Mouse (Mus musculus) kidney, postnatal 0 days (tissue): ENCODE results near the gene Bcar1. TPM values are rescaled to one million over a fixed set of nuclear protein-coding genes. Genes with fewer than 3 reads are reported as not detected.

Experiments used
- ATAC-seq: fragments of 200-750 bp; cut with Nextera tagmentation; replicated peaks from 2 replicates; pipeline ENCODE4 v1.8.0; 2017; ENCODE audit warnings: low read depth, moderate number of reproducible peaks, moderate TSS enrichment, moderate library complexity; ENCODE audit not compliant: low FRiP score
- DNase-seq: peaks from one replicate; pipeline ENCODE4 v3.0.0-alpha.2; 2016; ENCODE audit warnings: low spot score
- H3K27ac ChIP-seq: fragments of 300-500 bp; sonication (generic); 2 replicates; pipeline ENCODE4 v1.5.1; 2014; ENCODE audit warnings: mild to moderate bottlenecking
- H3K27me3 ChIP-seq: fragments of 300-500 bp; sonication (generic); 2 replicates; pipeline ENCODE4 v1.6.1; 2014; ENCODE audit warnings: low read length, mixed read lengths; ENCODE audit not compliant: insufficient read depth
- H3K36me3 ChIP-seq: fragments of 300-500 bp; sonication (generic); 2 replicates; pipeline ENCODE4 v1.6.1; 2014; ENCODE audit warnings: low read length, mixed read lengths; ENCODE audit not compliant: insufficient read depth
- H3K4me1 ChIP-seq: fragments of 300-500 bp; sonication (generic); replicated peaks from 2 replicates; pipeline ENCODE4 v1.6.1; 2014; ENCODE audit warnings: antibody characterized with exemption, low read length, mixed read lengths; ENCODE audit not compliant: insufficient read depth
- H3K4me2 ChIP-seq: fragments of 300-500 bp; sonication (generic); 2 replicates; pipeline ENCODE4 v1.6.1; 2014; ENCODE audit warnings: mild to moderate bottlenecking, low read length, moderate library complexity, mixed read lengths
- H3K4me3 ChIP-seq: fragments of 300-500 bp; sonication (generic); replicated peaks from 2 replicates; pipeline ENCODE4 v1.5.1; 2014; ENCODE audit warnings: low read depth, low read length
- H3K9ac ChIP-seq: fragments of 300-500 bp; sonication (generic); 2 replicates; pipeline ENCODE4 v1.6.1; 2014; ENCODE audit warnings: low read depth, low read length
- H3K9me3 ChIP-seq: fragments of 300-500 bp; sonication (generic); replicated peaks from 2 replicates; pipeline ENCODE4 v1.6.1; 2016; ENCODE audit warnings: low read length, inconsistent platforms, mixed read lengths
- CTCF ChIP-seq: IDR thresholded peaks from 2 replicates; pipeline ENCODE4 v1.5.1; 2016; ENCODE audit warnings: antibody characterized with exemption, low read depth, mild to moderate bottlenecking, moderate library complexity
- WGBS: fragments of 180-500 bp; shearing (Covaris S2); extraction: QIAGEN DNeasy Blood & Tissue Kit; methylation state at CpG from one replicate; pipeline ENCODE4 v1.1.7; 2014; 5-methylcytosine and 5-hydroxymethylcytosine counted together
- polyA plus RNA-seq: library from polyadenylated mRNA; unstranded; fragments of >200 nt; fragmentation: Nextera tagmentation; extraction: Ambion mirVana; gene quantifications from 2 replicates; pipeline ENCODE4 v1.2.1, GENCODE M21; 2015

Bcar1 gene
- polyA plus RNA-seq, 1 experiment from 2014 or later = 49.1 TPM

GRCm38 (mm10) chr8:111716603-111717487 lies 26.8 kb downstream of the Bcar1 start:
- peak overlapping the region; percentile 3; the same call in 1 of the 2 replicates for H3K4me2 ChIP-seq
- H3K9ac ChIP-seq = no peak overlapping the region
- peak overlapping the region; percentile 73 for H3K27ac ChIP-seq
- H3K36me3 ChIP-seq = peaks cover 54% of the 10 kb centered on the region
- ATAC-seq = no peak
- peaks cover 10% of the 10 kb centered on the region; the same call in 1 of the 2 replicates for H3K4me1 ChIP-seq
- no peaks in the 10 kb centered on the region for H3K9me3 ChIP-seq
- no peak for DNase-seq
- H3K27me3 ChIP-seq = no peaks in the 10 kb centered on the region
- no peak overlapping the region for H3K4me3 ChIP-seq
- TF ChIP-seq CTCF = no peak
- 42% methylated on average over 10 of the region's 10 CpGs for WGBS

- ATAC-seq (no peak), DNase-seq (no peak)
- H3K36me3 ChIP-seq = peaks cover 61% of the 10 kb centered on the region
- peaks cover 10% of the 10 kb centered on the region; the same call in 1 of the 2 replicates for H3K4me1 ChIP-seq
- WGBS = 84% methylated on average over 13 of the region's 13 CpGs
- TF ChIP-seq CTCF = peak; percentile 32; the same call in 1 of the 2 replicates
- no peak overlapping the region for H3K9ac ChIP-seq
- no peaks in the 10 kb centered on the region for H3K9me3 ChIP-seq
- H3K27me3 ChIP-seq = no peaks in the 10 kb centered on the region
- no peak overlapping the region for H3K4me3 ChIP-seq
- H3K27ac ChIP-seq = no peak overlapping the region
- no peak overlapping the region for H3K4me2 ChIP-seq
Observed at GRCm38 (mm10) chr8:111715514-111715913, 28.1 kb downstream of the Bcar1 start.

DNA sequence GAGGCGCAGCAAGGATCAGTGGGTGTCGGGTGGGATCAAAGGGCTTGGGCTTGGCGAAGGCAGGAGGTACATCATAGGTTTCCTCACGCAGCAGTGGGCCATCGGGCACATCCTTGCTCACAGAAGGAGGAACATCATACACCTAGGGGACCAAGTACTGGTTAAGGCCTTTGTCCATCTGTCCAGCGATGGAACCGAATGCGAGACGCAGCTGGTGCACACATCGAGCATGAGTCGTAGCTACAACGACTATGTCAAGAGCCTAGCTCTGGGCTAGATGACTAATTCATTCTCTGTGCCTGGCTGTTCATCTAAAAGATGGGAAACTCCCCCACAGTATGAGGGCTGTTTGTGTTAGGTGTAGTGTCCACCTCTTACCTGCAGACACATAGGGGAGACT lies 29.3 kb downstream of the Bcar1 start:
- no peak for TF ChIP-seq CTCF
- no peak for ATAC-seq
- 91% methylated on average over 12 of the region's 12 CpGs for WGBS

GRCm38 (mm10) chr8:111713817-111714216 lies 29.8 kb downstream of the Bcar1 start:
- WGBS = 91% methylated on average over 25 of the region's 25 CpGs
- Histone ChIP-seq H3K9ac (no peak overlapping the region), H3K4me3 (no peak overlapping the region), H3K27ac (no peak overlapping the region), H3K4me2 (no peak overlapping the region), H3K36me3 (peaks cover 62% of the 10 kb centered on the region), H3K27me3 (no peaks in the 10 kb centered on the region), H3K4me1 (peaks cover 10% of the 10 kb centered on the region; the same call in 1 of the 2 replicates), H3K9me3 (no peaks in the 10 kb centered on the region)
- TF ChIP-seq CTCF = no peak
- no peak for DNase-seq
- ATAC-seq = no peak

More for the DNA sequence above, 29.3 kb downstream of the Bcar1 start:
- no peaks in the 10 kb centered on the region for H3K9me3 ChIP-seq
- H3K27me3 ChIP-seq = no peaks in the 10 kb centered on the region
- no peak for DNase-seq
- no peak overlapping the region for H3K9ac ChIP-seq
- peaks cover 10% of the 10 kb centered on the region; the same call in 1 of the 2 replicates for H3K4me1 ChIP-seq
- H3K4me3 ChIP-seq = no peak overlapping the region
- H3K36me3 ChIP-seq = peaks cover 62% of the 10 kb centered on the region
- H3K4me2 ChIP-seq = no peak overlapping the region
- H3K27ac ChIP-seq = no peak overlapping the region

DNA sequence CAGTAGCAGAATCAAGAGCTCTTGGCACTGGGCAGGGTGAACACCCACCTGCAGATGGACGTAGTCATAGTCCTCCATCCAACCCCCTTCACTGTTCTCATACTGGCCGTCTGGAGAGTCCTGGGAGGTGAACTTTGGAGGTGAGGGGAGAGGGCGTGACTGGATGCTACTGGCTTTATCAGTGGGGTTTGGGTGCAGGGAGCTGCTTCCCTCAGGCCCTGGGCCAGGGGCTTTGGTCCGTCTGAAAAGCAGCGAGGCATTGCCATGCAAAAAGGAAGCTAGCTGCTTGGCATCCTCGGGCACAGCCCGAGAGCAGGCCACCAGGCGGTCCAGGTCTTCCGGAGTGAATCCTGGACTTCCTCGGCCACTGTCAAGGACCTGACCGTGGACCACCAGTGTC lies 30.3 kb downstream of the Bcar1 start:
- H3K4me1 ChIP-seq = peaks cover 10% of the 10 kb centered on the region; the same call in 1 of the 2 replicates
- no peak overlapping the region for H3K9ac ChIP-seq
- TF ChIP-seq CTCF = no peak
- no peaks in the 10 kb centered on the region for H3K27me3 ChIP-seq
- no peak overlapping the region for H3K4me3 ChIP-seq
- H3K9me3 ChIP-seq = no peaks in the 10 kb centered on the region
- ATAC-seq = no peak
- peaks cover 61% of the 10 kb centered on the region for H3K36me3 ChIP-seq
- no peak overlapping the region for H3K27ac ChIP-seq
- H3K4me2 ChIP-seq = no peak overlapping the region
- 86% methylated on average over 11 of the region's 11 CpGs for WGBS
- no peak for DNase-seq

DNA sequence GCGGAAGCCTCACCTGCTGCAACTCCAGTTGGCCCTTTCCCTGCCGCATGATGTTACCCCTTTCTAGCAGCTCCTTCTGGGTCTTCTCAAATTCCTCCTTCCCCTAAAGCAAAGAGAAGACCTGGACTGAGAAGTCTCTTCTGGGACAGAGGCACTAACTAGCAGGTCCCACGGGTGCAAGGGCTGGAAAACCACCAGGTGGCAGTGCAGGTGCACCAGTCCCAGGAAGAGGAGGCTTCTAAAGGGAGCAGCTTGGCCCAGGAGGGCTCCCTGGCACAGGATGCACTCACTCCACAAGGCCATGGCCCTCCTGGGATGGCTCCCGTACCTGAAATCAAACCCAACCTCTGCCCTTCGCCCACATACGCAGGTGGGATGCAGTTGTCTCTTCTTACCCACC lies 31.0 kb downstream of the Bcar1 start:
- DNase-seq (peak; percentile 87), ATAC-seq (no peak)
- H3K9ac ChIP-seq = no peak overlapping the region
- H3K36me3 ChIP-seq = peaks cover 65% of the 10 kb centered on the region
- H3K4me1 ChIP-seq = peaks cover 10% of the 10 kb centered on the region; the same call in 1 of the 2 replicates
- peak; percentile 91 for TF ChIP-seq CTCF
- H3K27me3 ChIP-seq = no peaks in the 10 kb centered on the region
- 62% methylated on average over 6 of the region's 6 CpGs for WGBS
- H3K4me3 ChIP-seq = no peak overlapping the region
- no peak overlapping the region for H3K4me2 ChIP-seq
- no peak overlapping the region for H3K27ac ChIP-seq
- H3K9me3 ChIP-seq = no peaks in the 10 kb centered on the region
